ENCODE assay signal across 10 mouse cellular contexts in genomic region chr9:63677621-63678020, GRCm38 (mm10).
DNase-seq lines count a peak whose midpoint lies in the region; ATAC-seq and TF ChIP-seq lines count a peak whose summit lies in the region.
"Had no signal": no experiment of that assay in that cellular context is flagged by ENCODE, and none has a peak within 500 bp of the region (broad histone marks: within the 10 kb centered on the region; RNA-seq: fewer than 3 reads in every experiment).

No protein-coding gene starts in this region.

- TF ChIP-seq CTCF in left cerebral cortex, adult 2 months (IDR thresholded peaks at IDR 0.05): no peak
- TF ChIP-seq CTCF in MEL (IDR thresholded peaks at IDR 0.05 in 2 of 3, conservative IDR thresholded peaks at IDR 0.05 in 1 of 3; ENCODE audit: control insufficient read depth in 1 of 3, insufficient read depth in 1 of 3, low read depth in 2 of 3, low read length in 3 of 3, poor library complexity in 1 of 3, severe bottlenecking in 1 of 3): no peak

- no peaks in the 10 kb centered on the region for H3K79me2 ChIP-seq in MEL (ENCODE audit: control insufficient read depth, insufficient read depth, low read length, poor library complexity)

- WGBS in heart, embryonic 16.5 days: 67% methylated on average over 3 of the region's 3 CpGs

- TF ChIP-seq POLR2A in MEL (IDR thresholded peaks at IDR 0.05; ENCODE audit: control insufficient read depth in 1 of 2, insufficient read depth in 1 of 2, low read depth in 1 of 2, low read length in 2 of 2, poor library complexity in 1 of 2): no peak

- TF ChIP-seq RAD21 in MEL (IDR thresholded peaks at IDR 0.05; ENCODE audit: low read depth, low read length): no peak

- H3K27me3 ChIP-seq in MEL (ENCODE audit: control insufficient read depth in 1 of 2, insufficient read depth in 2 of 2, low read length in 2 of 2): no peaks in the 10 kb centered on the region
- no peaks in the 10 kb centered on the region for H3K27me3 ChIP-seq in heart, embryonic 16.5 days (ENCODE audit: control insufficient read depth, insufficient read depth, low read length)

- no peak overlapping the region for H3K9ac ChIP-seq in MEL (ENCODE audit: control insufficient read depth, low read depth, low read length, poor library complexity, severe bottlenecking)
- no peak overlapping the region for H3K9ac ChIP-seq in heart, embryonic 16.5 days (ENCODE audit: low read length)

- intact Hi-C loops in left cerebral cortex, adult 2 months (cut with DNase I): loop anchor here (1.0 to 2.0 kb wide), 2 partner anchors 63 to 79 kb away; partner anchors contain the start of gene Smad3
- intact Hi-C loops in left cerebral cortex, postnatal 4 days (cut with DNase I): no loop called here

- H3K4me3 ChIP-seq in left cerebral cortex, adult 2 months: no peak overlapping the region
- H3K4me3 ChIP-seq in MEL (ENCODE audit: control insufficient read depth in 1 of 2, insufficient read depth in 1 of 2, low read depth in 2 of 2, low read length in 2 of 2): no peak overlapping the region; a peak in 1 of 4 replicates
- no peak overlapping the region for H3K4me3 ChIP-seq in heart, embryonic 16.5 days (ENCODE audit: low read length)

- no peak for ATAC-seq in heart, embryonic 16.5 days (replicated peaks; ENCODE audit: extremely low read depth, insufficient read depth, low FRiP score)

- peak overlapping the region; percentile 17; the same call in 1 of the 2 replicates for H3K4me2 ChIP-seq in heart, embryonic 16.5 days (ENCODE audit: low read depth, low read length)

- no peak for TF ChIP-seq EP300 in MEL (IDR thresholded peaks at IDR 0.05; ENCODE audit: low read depth in 1 of 2, low read length in 2 of 2)

- H3K36me3 ChIP-seq in MEL (ENCODE audit: control insufficient read depth in 1 of 2, insufficient read depth in 2 of 2, low read length in 2 of 2): peaks cover 0 to 26% of the 10 kb centered on the region in 2 experiments; a peak in 2 of 4 replicates
- no peaks in the 10 kb centered on the region for H3K36me3 ChIP-seq in heart, embryonic 16.5 days (ENCODE audit: control insufficient read depth, insufficient read depth)

- H3K27ac ChIP-seq in left cerebral cortex, adult 2 months: no peak overlapping the region
- H3K27ac ChIP-seq in MEL (ENCODE audit: control insufficient read depth, low read depth, low read length): peak overlapping the region; percentile 78
- H3K27ac ChIP-seq in heart, embryonic 16.5 days (ENCODE audit: low read length): peak overlapping the region; percentile 64

- no peaks in the 10 kb centered on the region for H3K9me3 ChIP-seq in MEL (replicated peaks; ENCODE audit: insufficient read depth, low read length)
- no peaks in the 10 kb centered on the region for H3K9me3 ChIP-seq in heart, embryonic 16.5 days (replicated peaks; ENCODE audit: control insufficient read depth, low read length)

- DNase-seq in adrenal gland, postnatal 36 days: peak; percentile 43 to 49
- DNase-seq in adrenal gland, adult 18-20 months (ENCODE audit: low spot score in 2 of 2): no peak
- DNase-seq in left cerebral cortex, adult 2 months (ENCODE audit: extremely low spot score in 1 of 2, low spot score in 2 of 2): peak; percentile 50 to 53
- DNase-seq in left cerebral cortex, postnatal 4 days: no peak
- DNase-seq in MEL (ENCODE audit: low read depth, low spot score): peak; percentile 30
- DNase-seq in retina, postnatal 1 day: no peak
- DNase-seq in ovary, postnatal 36 days (ENCODE audit: low spot score): no peak
- DNase-seq: cerebellum, adult 8-10 months; kidney, adult 18-20 months had no signal

- peaks cover 7 to 57% of the 10 kb centered on the region in 2 experiments for H3K4me1 ChIP-seq in MEL (ENCODE audit: control insufficient read depth in 1 of 2, insufficient read depth in 2 of 2, low read length in 2 of 2)
- peaks cover 29% of the 10 kb centered on the region for H3K4me1 ChIP-seq in heart, embryonic 16.5 days (ENCODE audit: control insufficient read depth, insufficient read depth, low read length)

TF ChIP-seq in MEL, 35 proteins besides CTCF, POLR2A, EP300 and RAD21:
- TF ChIP-seq TBP (IDR thresholded peaks at IDR 0.05; ENCODE audit: low read depth, low read length) (no peak), MAX (IDR thresholded peaks at IDR 0.05; ENCODE audit: low read length) (no peak), GATA1 (IDR thresholded peaks at IDR 0.05; ENCODE audit: low read depth, low read length) (no peak), ETS1 (IDR thresholded peaks at IDR 0.05; ENCODE audit: low read depth, low read length) (no peak), ELF1 (IDR thresholded peaks at IDR 0.05; ENCODE audit: low read depth, low read length) (no peak), E2F4 (IDR thresholded peaks at IDR 0.05; ENCODE audit: borderline replicate concordance, low read depth, low read length) (no peak), ZMIZ1 (IDR thresholded peaks at IDR 0.05; ENCODE audit: low read depth, low read length) (no peak), TAL1 (IDR thresholded peaks at IDR 0.05; ENCODE audit: low read length) (no peak), JUND (IDR thresholded peaks at IDR 0.05; ENCODE audit: low read depth, low read length) (no peak), BHLHE40 (IDR thresholded peaks at IDR 0.05; ENCODE audit: borderline replicate concordance, low read depth, low read length) (no peak), MXI1 (IDR thresholded peaks at IDR 0.05; ENCODE audit: low read depth, low read length) (no peak), SIN3A (IDR thresholded peaks at IDR 0.05; ENCODE audit: low read length) (no peak), POLR2AphosphoS5 (IDR thresholded peaks at IDR 0.05; ENCODE audit: borderline replicate concordance, low read depth, low read length) (no peak), MAZ (IDR thresholded peaks at IDR 0.05; ENCODE audit: low read depth, low read length) (no peak), ZKSCAN1 (IDR thresholded peaks at IDR 0.05; ENCODE audit: low read depth, low read length) (no peak)

Comparison
In these comparisons a context has a peak if more than half of its experiments do, and no peak if none do; other contexts are left out.
1. DNase-seq: peak in adrenal gland, postnatal 36 days (2 of 2), left cerebral cortex, adult 2 months (2 of 2) and MEL (single experiment); none in adrenal gland, adult 18-20 months (0 of 2), left cerebral cortex, postnatal 4 days (single experiment), retina, postnatal 1 day (single experiment) and ovary, postnatal 36 days (single experiment).